Mouse (Mus musculus) kidney, postnatal 0 days (tissue): ENCODE measurements around the gene Tor4a. TPM values are rescaled to one million over a fixed set of nuclear protein-coding genes. Genes with fewer than 3 reads are reported as not detected.

Experiments used
- ATAC-seq: fragments of 200-750 bp; cut with Nextera tagmentation; replicated peaks from 2 replicates; pipeline ENCODE4 v1.8.0; 2017; ENCODE audit warnings: low read depth, moderate number of reproducible peaks, moderate TSS enrichment, moderate library complexity; ENCODE audit not compliant: low FRiP score
- DNase-seq: peaks from one replicate; pipeline ENCODE4 v3.0.0-alpha.2; 2016; ENCODE audit warnings: low spot score
- H3K27ac ChIP-seq: fragments of 300-500 bp; sonication (generic); 2 replicates; pipeline ENCODE4 v1.5.1; 2014; ENCODE audit warnings: mild to moderate bottlenecking
- H3K27me3 ChIP-seq: fragments of 300-500 bp; sonication (generic); 2 replicates; pipeline ENCODE4 v1.6.1; 2014; ENCODE audit warnings: low read length, mixed read lengths; ENCODE audit not compliant: insufficient read depth
- H3K36me3 ChIP-seq: fragments of 300-500 bp; sonication (generic); 2 replicates; pipeline ENCODE4 v1.6.1; 2014; ENCODE audit warnings: low read length, mixed read lengths; ENCODE audit not compliant: insufficient read depth
- H3K4me1 ChIP-seq: fragments of 300-500 bp; sonication (generic); replicated peaks from 2 replicates; pipeline ENCODE4 v1.6.1; 2014; ENCODE audit warnings: antibody characterized with exemption, low read length, mixed read lengths; ENCODE audit not compliant: insufficient read depth
- H3K4me2 ChIP-seq: fragments of 300-500 bp; sonication (generic); 2 replicates; pipeline ENCODE4 v1.6.1; 2014; ENCODE audit warnings: mild to moderate bottlenecking, low read length, moderate library complexity, mixed read lengths
- H3K4me3 ChIP-seq: fragments of 300-500 bp; sonication (generic); replicated peaks from 2 replicates; pipeline ENCODE4 v1.5.1; 2014; ENCODE audit warnings: low read depth, low read length
- H3K9ac ChIP-seq: fragments of 300-500 bp; sonication (generic); 2 replicates; pipeline ENCODE4 v1.6.1; 2014; ENCODE audit warnings: low read depth, low read length
- H3K9me3 ChIP-seq: fragments of 300-500 bp; sonication (generic); replicated peaks from 2 replicates; pipeline ENCODE4 v1.6.1; 2016; ENCODE audit warnings: low read length, inconsistent platforms, mixed read lengths
- CTCF ChIP-seq: IDR thresholded peaks from 2 replicates; pipeline ENCODE4 v1.5.1; 2016; ENCODE audit warnings: antibody characterized with exemption, low read depth, mild to moderate bottlenecking, moderate library complexity
- WGBS: fragments of 180-500 bp; shearing (Covaris S2); extraction: QIAGEN DNeasy Blood & Tissue Kit; methylation state at CpG from one replicate; pipeline ENCODE4 v1.1.7; 2014; 5-methylcytosine and 5-hydroxymethylcytosine counted together
- polyA plus RNA-seq: library from polyadenylated mRNA; unstranded; fragments of >200 nt; fragmentation: Nextera tagmentation; extraction: Ambion mirVana; gene quantifications from 2 replicates; pipeline ENCODE4 v1.2.1, GENCODE M21; 2015

Gene Tor4a
- polyA plus RNA-seq, 1 experiment from 2014 or later = 10.8 TPM

DNA sequence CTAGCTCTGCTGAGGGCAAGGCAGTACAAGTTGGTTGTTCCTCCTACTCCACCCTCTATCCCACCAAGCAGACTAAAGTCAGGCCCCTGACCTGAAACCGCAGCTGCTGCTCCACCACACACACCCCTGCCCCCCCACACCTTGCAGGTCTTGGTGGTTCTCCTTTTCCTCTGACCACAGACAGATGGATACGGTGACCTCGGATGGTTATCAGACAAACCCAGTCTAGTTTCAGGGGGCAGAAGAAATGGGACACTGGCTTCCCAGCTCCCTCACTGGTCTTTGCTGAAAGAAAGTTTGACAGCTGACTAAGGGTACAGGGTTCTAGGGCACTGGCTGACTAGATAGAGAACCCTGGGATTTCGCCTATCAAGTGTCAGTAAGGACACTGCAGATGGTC is 36.7 kb upstream of the Tor4a start:
- H3K4me1 ChIP-seq = 0 out of 2 replicates have a peak, but pooled peaks cover 5% of the 10 kb centered on the region
- H3K4me3 ChIP-seq = no peak overlapping the region
- H3K4me2 ChIP-seq = no peak overlapping the region
- H3K9ac ChIP-seq = no peak overlapping the region
- TF ChIP-seq CTCF = no peak
- no peak for DNase-seq
- H3K27me3 ChIP-seq = no peaks in the 10 kb centered on the region
- no peak for ATAC-seq
- WGBS = 67% methylated on average over 4 of the region's 4 CpGs
- H3K36me3 ChIP-seq = no peaks in the 10 kb centered on the region
- H3K27ac ChIP-seq = no peak overlapping the region
- no peaks in the 10 kb centered on the region for H3K9me3 ChIP-seq

DNA sequence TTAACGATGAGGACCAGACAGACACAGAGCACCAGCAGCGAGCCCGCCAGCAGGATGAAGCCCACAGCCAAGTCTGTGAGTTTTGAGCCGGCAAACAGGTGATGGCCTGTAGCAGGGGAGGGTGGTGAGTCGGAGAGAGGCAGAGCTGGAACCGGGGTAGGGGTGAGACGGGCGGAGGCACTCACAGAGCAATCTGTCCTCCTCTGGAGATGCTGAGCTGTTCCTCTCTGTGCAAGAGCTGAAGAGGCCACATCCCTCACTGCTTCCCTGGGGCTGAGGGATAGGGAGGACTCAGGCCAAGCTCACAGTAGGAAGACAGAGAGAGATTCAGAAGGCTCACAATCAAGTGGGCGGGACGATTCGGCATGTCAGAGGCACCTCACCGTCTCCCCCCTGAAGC is 34.4 kb upstream of the Tor4a start:
- no peak overlapping the region for H3K9ac ChIP-seq
- peaks cover 12% of the 10 kb centered on the region for H3K4me1 ChIP-seq
- H3K4me3 ChIP-seq = no peak overlapping the region
- no peak for TF ChIP-seq CTCF
- ATAC-seq (no peak), DNase-seq (no peak)
- H3K4me2 ChIP-seq = no peak overlapping the region
- WGBS = 61% methylated on average over 12 of the region's 12 CpGs
- H3K27ac ChIP-seq = no peak overlapping the region
- H3K36me3 ChIP-seq = no peaks in the 10 kb centered on the region
- H3K9me3 ChIP-seq = no peaks in the 10 kb centered on the region
- H3K27me3 ChIP-seq = no peaks in the 10 kb centered on the region

DNA sequence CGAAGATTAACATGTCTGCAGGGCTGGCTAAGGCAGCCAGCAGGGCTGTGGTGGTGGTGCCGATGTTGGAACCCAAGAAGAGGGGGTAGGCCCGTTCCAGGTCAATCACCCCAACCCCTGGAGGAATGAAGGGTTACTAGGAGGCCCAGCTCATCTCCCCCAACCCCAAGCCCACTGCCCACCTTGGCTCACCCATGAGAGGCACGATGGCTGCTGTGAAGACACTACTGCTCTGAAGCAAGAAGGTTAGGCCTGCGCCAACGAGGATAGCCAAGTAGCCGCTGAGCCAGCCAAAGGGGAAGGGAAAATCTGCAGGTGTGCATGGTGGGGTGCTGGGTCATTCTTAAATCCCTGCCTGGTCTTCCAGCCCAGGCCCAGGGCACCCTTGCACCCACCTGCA is 33.9 kb upstream of the Tor4a start:
- Histone ChIP-seq H3K27me3 (no peaks in the 10 kb centered on the region), H3K9ac (no peak overlapping the region), H3K4me1 (peaks cover 17% of the 10 kb centered on the region), H3K36me3 (no peaks in the 10 kb centered on the region), H3K27ac (no peak overlapping the region), H3K4me2 (no peak overlapping the region), H3K9me3 (no peaks in the 10 kb centered on the region), H3K4me3 (no peak overlapping the region)
- DNase-seq = no peak
- 87% methylated on average over 7 of the region's 7 CpGs for WGBS
- ATAC-seq = no peak
- no peak for TF ChIP-seq CTCF

DNA sequence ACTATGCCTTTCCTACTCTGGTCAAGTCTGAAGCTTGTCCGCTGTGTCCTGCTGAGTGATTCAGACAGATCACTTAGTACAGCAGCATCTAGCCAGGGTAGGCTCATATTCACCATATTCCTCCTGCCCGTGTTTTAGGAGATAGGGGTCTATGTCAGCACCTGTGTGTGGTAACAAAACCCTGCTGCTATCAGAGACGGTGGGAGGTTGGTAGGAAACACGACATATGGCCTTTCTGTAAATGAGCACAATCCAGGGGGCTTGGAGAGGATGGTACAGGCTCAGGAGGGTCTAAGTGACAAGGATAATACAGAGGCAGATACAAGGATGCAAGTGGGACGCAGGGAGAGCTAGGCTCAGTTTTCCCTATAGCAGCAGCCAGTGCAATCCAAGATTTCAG is 32.9 kb upstream of the Tor4a start:
- no peak overlapping the region for H3K9ac ChIP-seq
- 71% methylated on average over 5 of the region's 5 CpGs for WGBS
- ATAC-seq (no peak), DNase-seq (no peak)
- H3K4me2 ChIP-seq = no peak overlapping the region
- no peak for TF ChIP-seq CTCF
- no peaks in the 10 kb centered on the region for H3K27me3 ChIP-seq
- H3K9me3 ChIP-seq = no peaks in the 10 kb centered on the region
- no peak overlapping the region for H3K4me3 ChIP-seq
- no peak overlapping the region for H3K27ac ChIP-seq
- H3K36me3 ChIP-seq = no peaks in the 10 kb centered on the region
- peaks cover 18% of the 10 kb centered on the region for H3K4me1 ChIP-seq

DNA sequence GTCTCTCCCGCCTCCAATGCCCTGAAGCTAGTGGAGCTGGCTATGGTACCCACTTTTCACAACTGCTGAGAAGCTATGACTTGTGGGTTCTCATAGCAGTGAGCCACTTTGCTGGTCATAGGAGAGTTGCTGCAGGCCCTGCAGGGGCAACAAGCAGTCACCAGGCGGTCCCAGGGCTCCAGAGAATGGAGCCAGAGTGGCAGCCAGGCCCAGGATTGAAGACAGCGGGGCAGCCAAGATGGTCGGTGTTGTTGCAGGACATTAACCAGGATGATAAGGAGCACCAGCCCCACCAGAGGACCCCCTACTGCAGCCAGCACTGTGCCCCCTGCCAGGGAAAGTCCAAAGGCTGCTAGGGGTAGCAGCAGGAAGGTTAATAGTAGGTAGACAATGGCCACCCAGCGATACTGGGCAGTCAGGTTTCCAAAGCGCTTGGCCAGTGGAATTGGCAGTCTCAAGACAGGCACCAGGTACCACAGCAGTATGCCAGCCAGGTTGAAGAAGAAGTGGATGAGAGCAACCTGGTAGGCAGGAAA is 32.4 kb upstream of the Tor4a start:
- H3K27me3 ChIP-seq = no peaks in the 10 kb centered on the region
- H3K4me1 ChIP-seq = peaks cover 18% of the 10 kb centered on the region
- ATAC-seq (no peak), DNase-seq (no peak)
- no peaks in the 10 kb centered on the region for H3K36me3 ChIP-seq
- H3K9ac ChIP-seq = no peak overlapping the region
- no peaks in the 10 kb centered on the region for H3K9me3 ChIP-seq
- H3K4me3 ChIP-seq = no peak overlapping the region
- no peak for TF ChIP-seq CTCF
- peak overlapping the region; percentile 3; the same call in 1 of the 2 replicates for H3K27ac ChIP-seq
- WGBS = 73% methylated on average over 6 of the region's 6 CpGs
- 0 out of 2 replicates have a peak overlapping the region, but pooled peaks have one; percentile 49 for H3K4me2 ChIP-seq

DNA sequence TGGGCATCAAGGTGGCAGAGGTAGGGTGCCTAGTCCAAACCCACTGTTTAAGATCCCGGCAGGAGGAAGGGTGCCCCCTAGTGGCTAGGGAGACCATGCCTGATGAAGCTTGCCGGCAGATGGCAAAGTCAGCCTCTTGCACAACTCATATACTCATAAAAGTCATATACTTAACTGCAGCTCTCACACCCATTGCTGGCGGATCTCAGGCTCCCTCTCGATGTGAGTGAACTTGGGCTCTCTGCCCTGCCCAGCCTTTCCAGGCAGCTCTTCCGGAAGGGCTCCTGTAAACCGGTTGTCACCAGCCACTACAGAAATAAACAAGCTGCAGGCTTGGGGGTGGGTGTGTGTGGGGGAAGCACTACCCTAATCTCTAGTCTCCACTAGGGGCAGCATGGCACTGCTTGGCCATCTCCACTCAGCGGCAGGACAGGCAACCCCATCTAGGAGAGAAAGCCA is 31.8 kb upstream of the Tor4a start:
- ATAC-seq = peak; percentile 44
- peak overlapping the region; percentile 39; the same call in 1 of the 2 replicates for H3K9ac ChIP-seq
- DNase-seq = peak; percentile 97
- 0% methylated on average over 7 of the region's 7 CpGs for WGBS
- peak overlapping the region; percentile 49 for H3K4me2 ChIP-seq
- peak overlapping the region; percentile 85 for H3K27ac ChIP-seq
- TF ChIP-seq CTCF = peak; percentile 78
- H3K27me3 ChIP-seq = no peaks in the 10 kb centered on the region
- H3K4me3 ChIP-seq = peak overlapping the region; percentile 24
- no peaks in the 10 kb centered on the region for H3K9me3 ChIP-seq
- H3K36me3 ChIP-seq = no peaks in the 10 kb centered on the region
- H3K4me1 ChIP-seq = peaks cover 18% of the 10 kb centered on the region

DNA sequence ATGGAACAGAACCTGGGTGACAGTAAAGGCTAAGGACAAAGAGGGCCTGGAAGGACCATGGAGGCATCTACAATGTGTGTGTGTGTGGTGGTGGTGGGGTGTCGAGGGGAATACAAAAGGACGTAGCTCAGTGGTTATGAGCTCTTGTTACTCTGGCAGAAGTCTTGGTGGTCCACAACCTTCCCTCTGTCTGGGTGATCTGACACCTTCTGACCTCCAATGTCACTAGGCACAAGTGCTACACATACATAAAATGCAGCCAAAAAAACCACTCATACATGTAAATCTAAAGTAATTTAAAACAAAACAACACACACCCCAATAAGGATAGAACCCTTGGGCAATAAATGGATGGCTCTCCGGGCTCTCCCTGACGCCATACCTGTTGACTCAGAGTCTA is 30.7 kb upstream of the Tor4a start:
- Histone ChIP-seq H3K4me3 (no peak overlapping the region), H3K27me3 (no peaks in the 10 kb centered on the region), H3K4me1 (peaks cover 18% of the 10 kb centered on the region), H3K4me2 (0 out of 2 replicates have a peak overlapping the region, but pooled peaks have one; percentile 49), H3K9me3 (no peaks in the 10 kb centered on the region), H3K9ac (no peak overlapping the region), H3K36me3 (no peaks in the 10 kb centered on the region), H3K27ac (no peak overlapping the region)
- 82% methylated on average over 4 of the region's 4 CpGs for WGBS
- DNase-seq = no peak
- TF ChIP-seq CTCF = no peak
- no peak for ATAC-seq
